Mouse (Mus musculus): Measurements from ENCODE around the gene Rnf217.

GRCm38 (mm10) chr10:31592095-31592740, 16.8 kb downstream of the Rnf217 start:
- TF ChIP-seq CTCF (IDR thresholded peaks at IDR 0.05; ENCODE audit: low read depth): no peak
- no peak for TF ChIP-seq EP300 (IDR thresholded peaks at IDR 0.05; ENCODE audit: low read depth)
